Mouse (Mus musculus): Measurements from ENCODE around the gene Btbd35f27. TPM values are rescaled to one million over a fixed set of nuclear protein-coding genes. Genes with fewer than 3 reads are reported as not detected.

Gene Btbd35f27
- not detected for polyA plus RNA-seq (2017; shearing (Covaris generic))

GRCm38 (mm10) chrX:4951835-4952234, at the start of gene Btbd35f27:
Gene Btbd35f27, plus strand, starts transcription at chrX:4952135.

Other genes with a start within 250 kb of the Btbd35f27 start
- not detected for gene Btbd35f4, start 151.6 kb upstream of the Btbd35f27 start, polyA plus RNA-seq (2017; shearing (Covaris generic))

All from activated CD4-positive, CD25-positive, alpha-beta regulatory T cell (primary cell).